8 mouse cellular contexts compared by ENCODE assay signal in genomic region chr12:3236163-3236641, GRCm38 (mm10).
DNase-seq lines count a peak whose midpoint lies in the region; ATAC-seq and TF ChIP-seq lines count a peak whose summit lies in the region.

No protein-coding gene starts in this region.

- no peaks in the 10 kb centered on the region for H3K9me3 ChIP-seq in hindbrain, embryonic 13.5 days
- 0 out of 2 replicates have a peak, but pooled peaks cover 3% of the 10 kb centered on the region for H3K9me3 ChIP-seq in midbrain, embryonic 12.5 days

- peak overlapping the region; percentile 52 for H3K4me2 ChIP-seq in hindbrain, embryonic 13.5 days
- H3K4me2 ChIP-seq in midbrain, embryonic 12.5 days (replicated peaks): peak overlapping the region; percentile 54

- ATAC-seq in hindbrain, embryonic 13.5 days (ENCODE audit: low FRiP score): peak; percentile 7; the same call in 1 of the 2 replicates
- no peak for ATAC-seq in midbrain, embryonic 12.5 days (ENCODE audit: low FRiP score, low read depth)

- no peaks in the 10 kb centered on the region for H3K27me3 ChIP-seq in hindbrain, embryonic 13.5 days
- no peaks in the 10 kb centered on the region for H3K27me3 ChIP-seq in midbrain, embryonic 12.5 days

- no peak for TF ChIP-seq CTCF in gastrocnemius, adult 2 months (IDR thresholded peaks at IDR 0.05)

- H3K36me3 ChIP-seq in hindbrain, embryonic 13.5 days: peaks cover 34% of the 10 kb centered on the region
- H3K36me3 ChIP-seq in midbrain, embryonic 12.5 days: peaks cover 39% of the 10 kb centered on the region

- 52% methylated on average over 14 of the region's 14 CpGs for WGBS in hindbrain, embryonic 13.5 days
- WGBS in midbrain, embryonic 12.5 days: 71% methylated on average over 14 of the region's 14 CpGs

- H3K27ac ChIP-seq in gastrocnemius, adult 2 months: peak overlapping the region; percentile 95
- peak overlapping the region; percentile 89 for H3K27ac ChIP-seq in hindbrain, embryonic 13.5 days
- H3K27ac ChIP-seq in midbrain, embryonic 12.5 days (replicated peaks): peak overlapping the region; percentile 79; the same call in 1 of the 2 replicates

- peaks cover 10% of the 10 kb centered on the region for H3K4me1 ChIP-seq in hindbrain, embryonic 13.5 days (replicated peaks)
- H3K4me1 ChIP-seq in midbrain, embryonic 12.5 days: no peaks in the 10 kb centered on the region

- H3K4me3 ChIP-seq in gastrocnemius, adult 2 months: peak overlapping the region; percentile 82
- H3K4me3 ChIP-seq in hindbrain, embryonic 13.5 days: peak overlapping the region; percentile 59
- H3K4me3 ChIP-seq in midbrain, embryonic 12.5 days: peak overlapping the region; percentile 55

- peak; percentile 41 for DNase-seq in gastrocnemius, adult 2 months
- no peak for DNase-seq in gastrocnemius, postnatal 10 days
- peak; percentile 50 for DNase-seq in 3T3-L1 (ENCODE audit: low read depth, low spot score)
- peak; percentile 48 to 58 for DNase-seq in cerebellum, postnatal 14 days
- no peak for DNase-seq in urinary bladder, adult 2 months (ENCODE audit: low spot score)
- no peak for DNase-seq in Muller cell, postnatal 12 days (ENCODE audit: inconsistent ontology term)

- intact Hi-C loops in gastrocnemius, adult 2 months (cut with DNase I): loop anchor here (2.0 to 10.0 kb wide), 3 partner anchors 71 to 999 kb away; partner anchors contain the start of genes Cenpo, Ptrhd1 and Rab10

- peak overlapping the region; percentile 70 for H3K9ac ChIP-seq in hindbrain, embryonic 13.5 days
- H3K9ac ChIP-seq in midbrain, embryonic 12.5 days (replicated peaks): no peak overlapping the region

Comparison
In these comparisons a context has a peak if more than half of its experiments do, and no peak if none do; other contexts are left out.
1. DNase-seq: peak in gastrocnemius, adult 2 months (single experiment), 3T3-L1 (single experiment) and cerebellum, postnatal 14 days (2 of 2); none in gastrocnemius, postnatal 10 days (single experiment), urinary bladder, adult 2 months (single experiment) and Muller cell, postnatal 12 days (single experiment).
2. Peak in every context shown above with its lines, with median percentiles within 50 percentile points of each other: H3K27ac ChIP-seq and H3K4me3 ChIP-seq.